Comparison of ENCODE assay signal across 25 mouse cellular contexts in the genomic region with DNA sequence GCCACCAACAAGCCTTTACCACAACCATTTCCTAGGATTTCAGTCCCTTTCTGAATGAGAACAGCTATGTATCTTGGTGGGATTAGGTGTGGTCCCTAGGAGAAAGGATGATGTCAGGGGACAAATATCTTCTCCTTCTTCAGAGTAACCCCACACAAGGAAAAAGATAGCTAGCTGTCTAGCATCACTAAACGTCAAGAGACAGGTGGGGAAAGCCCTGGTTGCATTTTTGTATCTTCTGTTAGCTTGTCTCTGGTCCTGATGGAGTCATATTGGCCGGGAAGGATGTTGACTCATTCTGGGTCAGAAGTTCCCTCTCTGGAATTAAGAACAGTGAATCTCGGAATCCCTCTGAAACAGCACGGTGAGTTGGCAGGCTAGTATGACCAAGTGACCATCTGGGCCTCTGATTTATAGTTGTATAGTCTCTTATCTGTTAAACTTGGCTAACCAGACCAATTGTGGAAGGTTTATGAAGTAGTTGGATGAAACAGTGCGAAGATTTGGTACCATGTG.
DNase-seq lines count a peak whose midpoint lies in the region; TF ChIP-seq lines count a peak whose summit lies in the region.
"Had no signal": no experiment of that assay in that cellular context is flagged by ENCODE, and none has a peak within 500 bp of the region (broad histone marks: within the 10 kb centered on the region; RNA-seq: fewer than 3 reads in every experiment).

No protein-coding gene starts in this region.

- H3K4me3 ChIP-seq in myocyte, result no peak overlapping the region
- H3K4me3 ChIP-seq: embryonic facial prominence, embryonic 10.5 days; embryonic facial prominence, embryonic 13.5 days; erythroblast, embryonic 14.5 days; forebrain, embryonic 12.5 days; forebrain, embryonic 15.5 days; heart, embryonic 13.5 days; hindbrain, embryonic 12.5 days; hindbrain, embryonic 15.5 days had no signal

- no peak overlapping the region for H3ac ChIP-seq in myocyte (ENCODE audit: control insufficient read depth, insufficient read length)

- H3K36me3 ChIP-seq in myocyte (ENCODE audit: control insufficient read depth, insufficient read depth), result no peaks in the 10 kb centered on the region
- H3K36me3 ChIP-seq: embryonic facial prominence, embryonic 10.5 days; embryonic facial prominence, embryonic 13.5 days; forebrain, embryonic 12.5 days; forebrain, embryonic 15.5 days; heart, embryonic 13.5 days; hindbrain, embryonic 12.5 days; hindbrain, embryonic 15.5 days had no signal

- H3K79me2 ChIP-seq in myocyte (ENCODE audit: control insufficient read depth, insufficient read depth), result no peaks in the 10 kb centered on the region

- DNase-seq in gastrocnemius, adult 18-20 months (ENCODE audit: low spot score), result peak; percentile 9
- no peak for DNase-seq in gastrocnemius, postnatal 25 days
- peak; percentile 3 for DNase-seq in heart, adult 8-10 months (ENCODE audit: low spot score)
- no peak for DNase-seq in heart, postnatal 25 days (ENCODE audit: low spot score)
- peak; percentile 59 for DNase-seq in 3T3-L1 (ENCODE audit: low read depth, low spot score)
- no peak for DNase-seq in layer of hippocampus, postnatal 14 days (ENCODE audit: low spot score in 2 of 2)
- no peak for DNase-seq in left cerebral cortex, postnatal 4 days
- DNase-seq: adrenal gland, adult 8-10 months; adrenal gland, postnatal 25 days; B cell, adult 2 months; cerebellum, adult 11-12 months; cerebellum, adult 8-10 months; cerebellum, postnatal 36 days; embryo, embryonic 11 days; gastrocnemius, postnatal 10 days; heart, postnatal 14 days had no signal

- no peak for TF ChIP-seq POLR2A in myocyte (IDR thresholded peaks at IDR 0.05; ENCODE audit: insufficient read length, low read depth)

- intact Hi-C loops in heart, postnatal 25 days (cut with DNase I), result no loop called here
- intact Hi-C loops in left cerebral cortex, postnatal 4 days (cut with DNase I), result no loop called here

- no peak overlapping the region for H3K4me2 ChIP-seq in myocyte (ENCODE audit: low read depth)
- H3K4me2 ChIP-seq: embryonic facial prominence, embryonic 13.5 days; forebrain, embryonic 12.5 days; forebrain, embryonic 15.5 days; heart, embryonic 13.5 days; hindbrain, embryonic 12.5 days; hindbrain, embryonic 15.5 days had no signal

- H3K27me3 ChIP-seq in myocyte (ENCODE audit: control insufficient read depth, insufficient read depth, insufficient read length), result no peaks in the 10 kb centered on the region
- H3K27me3 ChIP-seq: embryonic facial prominence, embryonic 13.5 days; forebrain, embryonic 12.5 days; forebrain, embryonic 15.5 days; heart, embryonic 13.5 days; hindbrain, embryonic 12.5 days; hindbrain, embryonic 15.5 days had no signal

TF ChIP-seq in myocyte, 11 proteins besides CTCF, POLR2A, EP300 and RAD21:
- no peak for TF ChIP-seq TCF12 (IDR thresholded peaks at IDR 0.05; ENCODE audit: insufficient read depth, poor library complexity, severe bottlenecking)
- peak in 2 of 3 experiments; percentile 9 to 40 for TF ChIP-seq MYOD1 (IDR thresholded peaks at IDR 0.05; ENCODE audit: control insufficient read depth in 1 of 3, insufficient read length in 2 of 3, low read depth in 2 of 3)
- TF ChIP-seq USF1 (IDR thresholded peaks at IDR 0.05; ENCODE audit: low read depth), result no peak
- TF ChIP-seq POLR2AphosphoS2 (IDR thresholded peaks at IDR 0.05; ENCODE audit: insufficient read length, low read depth), result no peak
TF ChIP-seq in myocyte: peak in this region for 1.

Comparison
In these comparisons a context has a peak if more than half of its experiments do, and no peak if none do; other contexts are left out.
1. DNase-seq: peak in gastrocnemius, adult 18-20 months (single experiment), heart, adult 8-10 months (single experiment) and 3T3-L1 (single experiment); none in gastrocnemius, postnatal 25 days (single experiment), heart, postnatal 25 days (single experiment), layer of hippocampus, postnatal 14 days (0 of 2) and left cerebral cortex, postnatal 4 days (single experiment).